Mouse (Mus musculus) midbrain, postnatal 0 days (tissue): ENCODE measurements around the gene Car11. TPM values are rescaled to one million over a fixed set of nuclear protein-coding genes. Genes with fewer than 3 reads are reported as not detected.
A peak's percentile ranks its signal among the peaks of the same experiment; 100 is the strongest.

Experiments
- ATAC-seq: fragments of 200-750 bp; cut with Nextera tagmentation; 2 replicates; pipeline ENCODE4 v1.8.0; 2017; ENCODE audit warnings: moderate number of reproducible peaks, mild to moderate bottlenecking, moderate TSS enrichment, moderate library complexity; ENCODE audit not compliant: low FRiP score
- DNase-seq: peaks from one replicate; pipeline ENCODE4 v3.0.0-alpha.2; 2015; ENCODE audit warnings: low spot score
- H3K27ac ChIP-seq: fragments of 300-500 bp; sonication (generic); 2 replicates; pipeline ENCODE4 v1.5.1; 2014; ENCODE audit warnings: low read depth, mild to moderate bottlenecking, low read length, mixed read lengths
- H3K27me3 ChIP-seq: fragments of 300-500 bp; sonication (generic); 2 replicates; pipeline ENCODE4 v1.6.1; 2014; ENCODE audit warnings: low read length, control low read depth, mixed read lengths; ENCODE audit not compliant: insufficient read depth
- H3K36me3 ChIP-seq: fragments of 300-500 bp; sonication (generic); 2 replicates; pipeline ENCODE4 v1.6.1; 2014; ENCODE audit warnings: low read length, control low read depth, mixed read lengths; ENCODE audit not compliant: insufficient read depth
- H3K4me1 ChIP-seq: fragments of 300-500 bp; sonication (generic); 2 replicates; pipeline ENCODE4 v1.6.1; 2014; ENCODE audit warnings: mild to moderate bottlenecking, control low read depth, antibody characterized with exemption, low read length, mixed read lengths; ENCODE audit not compliant: insufficient read depth
- H3K4me2 ChIP-seq: fragments of 300-500 bp; sonication (generic); 2 replicates; pipeline ENCODE4 v1.6.1; 2014; ENCODE audit warnings: low read depth, mild to moderate bottlenecking, low read length, mixed read lengths; ENCODE audit not compliant: poor library complexity, severe bottlenecking
- H3K4me3 ChIP-seq: fragments of 300-500 bp; sonication (generic); 2 replicates; pipeline ENCODE4 v1.5.1; 2014; ENCODE audit warnings: low read depth, mild to moderate bottlenecking, low read length, moderate library complexity
- H3K9ac ChIP-seq: fragments of 300-500 bp; sonication (generic); replicated peaks from 2 replicates; pipeline ENCODE4 v1.6.1; 2014; ENCODE audit warnings: mild to moderate bottlenecking, low read length, moderate library complexity, mixed read lengths; ENCODE audit not compliant: poor library complexity, severe bottlenecking
- H3K9me3 ChIP-seq: fragments of 300-500 bp; sonication (generic); 2 replicates; pipeline ENCODE4 v1.6.1; 2016; ENCODE audit warnings: low read length, control low read depth
- CTCF ChIP-seq: IDR thresholded peaks from 2 replicates; pipeline ENCODE4 v1.5.1; 2016; ENCODE audit warnings: antibody characterized with exemption, mild to moderate bottlenecking
- WGBS: fragments of 180-500 bp; shearing (Covaris S2); extraction: QIAGEN DNeasy Blood & Tissue Kit; methylation state at CpG from one replicate; pipeline ENCODE4 v1.1.7; 2014; 5-methylcytosine and 5-hydroxymethylcytosine counted together
- polyA plus RNA-seq: library from polyadenylated mRNA; unstranded; fragments of >200 nt; fragmentation: Nextera tagmentation; extraction: Ambion mirVana; gene quantifications from 2 replicates; pipeline ENCODE4 v1.2.1, GENCODE M21; 2015
- total RNA-seq: library from RNA; depleted of rRNA; stranded (reverse); fragments of >200 nt; gene quantifications from 2 replicates; pipeline ENCODE4 v1.2.3, GENCODE M21; 2014

Gene Car11
- total and polyA plus RNA-seq, 2 experiments from 2014 or later, result 107 to 118 TPM

DNA sequence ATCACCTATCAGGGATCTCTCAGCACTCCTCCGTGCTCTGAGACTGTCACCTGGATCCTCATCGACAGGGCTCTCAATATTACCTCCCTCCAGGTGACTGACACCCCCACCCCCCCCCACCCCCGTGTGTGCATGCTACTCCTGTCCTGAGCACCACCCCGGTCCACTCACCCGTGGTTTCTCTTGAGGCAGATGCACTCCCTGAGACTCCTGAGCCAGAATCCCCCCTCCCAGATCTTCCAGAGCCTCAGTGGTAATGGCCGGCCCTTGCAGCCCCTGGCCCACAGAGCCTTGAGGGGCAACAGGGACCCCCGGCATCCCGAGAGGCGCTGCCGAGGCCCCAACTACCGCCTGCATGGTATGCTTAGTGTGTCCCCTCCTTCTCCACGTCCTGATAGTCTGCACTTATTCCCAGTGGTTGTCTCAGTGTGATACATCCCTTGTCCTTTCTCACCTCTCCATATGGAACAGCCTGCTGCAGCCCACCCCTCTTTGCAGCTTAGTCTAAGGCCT, 3.9 kb downstream of the Car11 start:
- Histone ChIP-seq H3K9me3 (no peaks in the 10 kb centered on the region), H3K27me3 (no peaks in the 10 kb centered on the region), H3K9ac (peak overlapping the region; percentile 66), H3K27ac (peak overlapping the region; percentile 91), H3K4me2 (peak overlapping the region; percentile 81), H3K36me3 (no peaks in the 10 kb centered on the region), H3K4me1 (peaks cover 29% of the 10 kb centered on the region), H3K4me3 (peak overlapping the region; percentile 61)
- WGBS, result 32% methylated on average over 12 of the region's 12 CpGs
- no peak for DNase-seq
- no peak for ATAC-seq
- no peak for TF ChIP-seq CTCF

DNA sequence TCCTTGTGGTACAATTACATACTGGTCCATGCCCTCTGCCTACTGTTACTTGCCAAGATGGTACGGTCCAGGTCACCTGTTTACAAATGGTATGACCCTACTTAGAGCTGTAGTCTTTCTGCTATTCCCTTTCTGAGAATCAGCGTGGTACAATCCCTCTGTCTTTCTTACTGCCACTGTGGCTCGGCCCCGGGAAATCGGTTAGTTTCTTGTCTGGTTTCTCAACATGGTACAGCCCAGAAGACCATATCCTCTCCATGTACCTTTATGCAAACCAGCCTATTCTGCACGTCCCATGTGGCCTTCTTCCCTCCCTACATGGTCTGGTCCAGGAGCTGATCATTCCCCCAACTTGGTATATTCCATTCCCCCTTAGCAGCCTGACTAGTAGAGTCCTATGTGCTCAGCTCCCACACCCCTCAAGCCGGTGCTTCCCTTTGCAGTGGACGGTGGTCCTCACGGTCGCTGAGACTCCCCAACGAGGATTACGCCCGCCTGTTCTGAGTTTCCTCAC, 4.5 kb downstream of the Car11 start:
- under 1% methylated on average over 13 of the region's 13 CpGs for WGBS
- H3K27ac ChIP-seq, result peak overlapping the region; percentile 91
- no peak for TF ChIP-seq CTCF
- peak; percentile 95 for DNase-seq
- peak overlapping the region; percentile 66 for H3K9ac ChIP-seq
- H3K27me3 ChIP-seq, result no peaks in the 10 kb centered on the region
- no peaks in the 10 kb centered on the region for H3K36me3 ChIP-seq
- peak overlapping the region; percentile 61 for H3K4me3 ChIP-seq
- H3K9me3 ChIP-seq, result no peaks in the 10 kb centered on the region
- peaks cover 25% of the 10 kb centered on the region for H3K4me1 ChIP-seq
- peak; percentile 73 for ATAC-seq
- peak overlapping the region; percentile 81 for H3K4me2 ChIP-seq

DNA sequence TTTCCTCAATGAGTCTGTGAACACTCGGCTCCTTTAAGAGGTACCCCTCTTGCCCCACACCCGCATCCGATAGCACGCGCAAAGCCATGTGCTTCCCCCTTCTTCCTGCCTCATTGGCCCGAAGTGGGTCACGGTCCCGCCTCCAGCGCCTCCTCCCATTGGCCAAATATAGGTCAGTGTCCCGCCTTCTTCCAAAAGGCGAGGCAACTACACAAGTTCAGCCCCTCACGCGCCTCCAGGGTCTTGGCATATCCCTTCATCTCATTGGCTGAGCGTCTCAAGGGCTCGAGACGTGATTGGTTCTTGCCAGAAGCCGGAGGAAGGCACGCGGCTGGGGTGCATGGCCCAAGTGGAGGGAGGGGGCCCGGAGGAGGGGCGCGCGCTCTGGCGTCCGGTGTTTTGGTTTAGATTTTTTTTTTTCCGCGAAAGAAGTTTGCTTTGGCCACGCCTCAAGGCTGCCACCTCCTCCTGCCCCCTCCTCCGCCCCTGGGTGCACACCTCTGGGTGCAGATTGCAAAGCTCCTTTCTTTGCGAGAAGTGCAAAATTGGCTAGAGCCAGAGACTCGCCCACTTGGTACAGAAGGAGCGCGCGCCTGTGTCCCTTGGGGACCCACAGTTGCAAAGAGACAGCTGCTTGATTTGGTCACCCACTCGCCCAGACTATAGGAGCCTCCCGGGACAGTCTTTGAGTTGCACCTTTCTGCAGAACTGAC, 5.2 kb downstream of the Car11 start, which contains the start of gene Dbp:
TSS of gene Dbp (plus strand) at position 359 of the 713 bp plus-strand sequence.
- H3K4me2 ChIP-seq, result peak within 1 kb of the TSS; percentile 81
- WGBS, result under 1% methylated on average over 36 of the region's 36 CpGs
- H3K9ac ChIP-seq, result peak within 1 kb of the TSS; percentile 71
- H3K4me3 ChIP-seq, result peak within 1 kb of the TSS; percentile 61
- H3K27ac ChIP-seq, result peak within 1 kb of the TSS; percentile 91
- no peaks in the 10 kb centered on the region for H3K36me3 ChIP-seq
- no peaks in the 10 kb centered on the region for H3K27me3 ChIP-seq
- H3K9me3 ChIP-seq, result no peaks in the 10 kb centered on the region
- TF ChIP-seq CTCF, result no peak
- DNase-seq, result peak; percentile 100
- peaks cover 32% of the 10 kb centered on the region for H3K4me1 ChIP-seq
- peak; percentile 80 for ATAC-seq

DNA sequence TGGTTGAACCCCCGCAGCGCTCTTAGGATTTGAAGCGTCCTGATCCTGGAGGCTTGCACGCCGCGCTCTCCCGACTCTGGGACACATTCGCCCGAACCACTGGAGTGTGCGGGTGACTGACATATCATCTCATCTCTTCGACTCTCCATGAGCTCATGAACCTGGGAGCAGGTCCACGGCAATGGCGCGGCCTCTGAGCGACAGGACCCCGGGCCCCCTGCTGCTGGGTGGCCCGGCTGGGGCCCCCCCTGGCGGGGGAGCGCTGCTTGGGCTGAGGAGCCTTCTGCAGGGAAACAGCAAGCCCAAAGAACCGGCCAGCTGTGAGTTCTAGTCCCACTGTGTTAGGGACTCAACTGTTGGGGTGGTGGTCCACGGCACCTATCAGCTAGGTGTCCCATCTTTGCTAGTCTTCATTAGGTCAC, 5.8 kb downstream of the Car11 start:
- under 1% methylated on average over 21 of the region's 21 CpGs for WGBS
- ATAC-seq, result no peak
- H3K9me3 ChIP-seq, result no peaks in the 10 kb centered on the region

DNA sequence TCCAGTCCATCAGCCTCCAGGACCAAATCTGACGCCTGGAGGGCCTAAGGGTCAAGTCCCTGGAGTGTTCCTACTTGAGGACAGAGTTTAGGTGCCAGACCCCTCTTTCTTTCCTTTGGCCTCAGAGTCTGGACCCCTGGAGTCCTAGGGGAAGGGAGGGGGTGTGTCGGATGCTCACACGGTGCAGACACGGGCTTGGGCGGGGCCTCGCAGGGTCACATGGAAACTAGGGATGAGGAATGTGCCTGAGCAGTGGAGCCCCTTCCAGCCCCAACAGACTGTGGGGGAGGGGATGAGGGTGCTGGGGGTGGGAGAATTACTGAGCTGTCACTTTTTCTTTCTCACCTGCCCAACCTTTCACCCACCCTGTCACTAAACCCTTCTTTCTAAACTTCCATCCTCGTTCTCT, 6.2 kb downstream of the Car11 start:
- H3K36me3 ChIP-seq, result peaks cover 7% of the 10 kb centered on the region
- no peak for TF ChIP-seq CTCF
- peak overlapping the region; percentile 91; the same call in 1 of the 2 replicates for H3K27ac ChIP-seq

More for the DNA sequence above, 5.8 kb downstream of the Car11 start:
- Histone ChIP-seq H3K36me3 (peaks cover 2% of the 10 kb centered on the region), H3K27ac (peak overlapping the region; percentile 91), H3K9ac (peak overlapping the region; percentile 71), H3K4me1 (peaks cover 33% of the 10 kb centered on the region), H3K4me3 (peak overlapping the region; percentile 61), H3K27me3 (no peaks in the 10 kb centered on the region), H3K4me2 (peak overlapping the region; percentile 81)
- TF ChIP-seq CTCF, result no peak
- DNase-seq, result no peak

DNA sequence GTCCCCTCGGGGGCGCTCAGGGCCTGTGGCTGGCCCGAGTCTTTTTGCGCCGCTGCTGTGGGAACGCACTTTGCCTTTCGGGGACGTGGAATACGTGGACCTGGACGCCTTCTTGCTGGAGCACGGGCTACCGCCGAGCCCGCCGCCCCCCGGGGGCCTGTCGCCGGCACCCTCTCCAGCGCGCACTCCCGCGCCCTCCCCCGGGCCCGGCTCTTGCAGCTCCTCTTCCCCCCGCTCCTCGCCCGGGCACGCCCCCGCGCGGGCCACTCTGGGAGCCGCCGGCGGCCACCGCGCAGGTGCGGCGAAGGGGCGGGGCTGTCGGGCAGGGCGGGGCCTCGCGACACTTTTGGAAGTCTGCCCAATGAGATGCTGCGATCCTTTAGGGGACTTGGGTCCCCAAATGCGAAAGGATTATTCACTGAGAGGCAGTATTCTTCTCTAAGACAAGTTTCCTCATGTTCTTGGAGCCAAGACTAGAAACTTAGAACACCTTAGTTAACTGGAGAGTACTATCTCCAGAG, 7.1 kb downstream of the Car11 start:
- H3K4me1 ChIP-seq, result peaks cover 30% of the 10 kb centered on the region
- peak overlapping the region; percentile 81 for H3K4me2 ChIP-seq
- ATAC-seq (no peak), DNase-seq (peak; percentile 83)
- WGBS, result 2% methylated on average over 19 of the region's 45 CpGs
- peak overlapping the region; percentile 71 for H3K9ac ChIP-seq
- H3K27me3 ChIP-seq, result no peaks in the 10 kb centered on the region
- no peaks in the 10 kb centered on the region for H3K9me3 ChIP-seq
- peaks cover 16% of the 10 kb centered on the region for H3K36me3 ChIP-seq
- no peak; the same call in 1 of the 2 replicates for TF ChIP-seq CTCF
- H3K4me3 ChIP-seq, result peak overlapping the region; percentile 61
- H3K27ac ChIP-seq, result peak overlapping the region; percentile 65

More for the DNA sequence above, 6.2 kb downstream of the Car11 start:
- no peak for ATAC-seq
- Histone ChIP-seq H3K4me2 (peak overlapping the region; percentile 81), H3K4me1 (peaks cover 33% of the 10 kb centered on the region), H3K9me3 (no peaks in the 10 kb centered on the region), H3K27me3 (no peaks in the 10 kb centered on the region), H3K9ac (peak overlapping the region; percentile 71), H3K4me3 (peak overlapping the region; percentile 61)
- 1% methylated on average over 7 of the region's 7 CpGs for WGBS
- no peak for DNase-seq
